Mouse (Mus musculus): ENCODE measurements around the gene Asphd2.

Asphd2 gene

GRCm38 (mm10) chr5:112346211-112346965 is 48.3 kb downstream of the Asphd2 start:
- DNase-seq: no peak

- no peak for DNase-seq
These were observed 50.3 kb downstream of the Asphd2 start for GRCm38 (mm10) chr5:112344092-112344960.

GRCm38 (mm10) chr5:112343205-112343595 is 51.5 kb downstream of the Asphd2 start:
- no peak for DNase-seq

- DNase-seq: peak; percentile 93
These were observed 52.0 kb downstream of the Asphd2 start, which contains the start of the genes Srrd and Hps4 for GRCm38 (mm10) chr5:112342463-112343204. Gene Srrd (minus strand): TSS chr5:112343040. Gene Hps4 (plus strand): TSS chr5:112343083.

GRCm38 (mm10) chr5:112339215-112339614 is 55.5 kb downstream of the Asphd2 start:
- no peak for DNase-seq

GRCm38 (mm10) chr5:112337004-112337403 is 57.7 kb downstream of the Asphd2 start:
- DNase-seq: no peak

GRCm38 (mm10) chr5:112335473-112335872 is 59.2 kb downstream of the Asphd2 start:
- DNase-seq: peak; percentile 65

All from right cerebral cortex, postnatal 4 days (tissue).